Mouse (Mus musculus): ENCODE measurements around the gene Irf2bp2. TPM values are rescaled to one million over a fixed set of nuclear protein-coding genes. Genes with fewer than 3 reads are reported as not detected.

The Irf2bp2 gene
- polyA plus RNA-seq, 1 experiment: 39.6 TPM

DNA sequence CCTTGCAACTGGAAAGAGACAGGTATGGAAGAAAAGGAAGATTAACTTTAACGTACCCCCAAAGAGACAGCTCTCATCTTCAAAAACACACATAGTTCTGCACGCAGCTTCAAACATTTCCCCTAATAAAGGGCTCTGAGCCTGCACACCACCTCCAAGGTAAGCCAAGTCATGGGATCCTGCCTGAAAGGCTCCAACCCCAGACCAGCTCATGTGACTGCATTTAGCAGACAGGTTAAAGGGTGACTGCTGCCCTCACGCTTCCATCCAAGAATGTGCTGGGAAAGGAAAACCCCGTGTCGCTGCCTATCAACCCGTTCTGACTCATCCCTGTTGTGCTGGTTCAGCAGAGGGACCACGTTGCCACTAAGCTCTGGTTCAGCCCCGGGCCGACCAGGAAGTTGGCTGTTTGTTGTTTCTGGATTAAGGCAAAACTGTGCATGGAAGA lies 1.9 kb downstream of the Irf2bp2 start:
- no peak for TF ChIP-seq POLR2A (IDR thresholded peaks at IDR 0.05; ENCODE audit: borderline replicate concordance, extremely low read depth, insufficient read depth, insufficient read length, poor library complexity, severe bottlenecking)
- TF ChIP-seq CTCF (IDR thresholded peaks at IDR 0.05; ENCODE audit: borderline replicate concordance, extremely low read depth, insufficient read depth, insufficient read length): no peak
- peak; percentile 71 for DNase-seq (ENCODE audit: low read depth)

DNA sequence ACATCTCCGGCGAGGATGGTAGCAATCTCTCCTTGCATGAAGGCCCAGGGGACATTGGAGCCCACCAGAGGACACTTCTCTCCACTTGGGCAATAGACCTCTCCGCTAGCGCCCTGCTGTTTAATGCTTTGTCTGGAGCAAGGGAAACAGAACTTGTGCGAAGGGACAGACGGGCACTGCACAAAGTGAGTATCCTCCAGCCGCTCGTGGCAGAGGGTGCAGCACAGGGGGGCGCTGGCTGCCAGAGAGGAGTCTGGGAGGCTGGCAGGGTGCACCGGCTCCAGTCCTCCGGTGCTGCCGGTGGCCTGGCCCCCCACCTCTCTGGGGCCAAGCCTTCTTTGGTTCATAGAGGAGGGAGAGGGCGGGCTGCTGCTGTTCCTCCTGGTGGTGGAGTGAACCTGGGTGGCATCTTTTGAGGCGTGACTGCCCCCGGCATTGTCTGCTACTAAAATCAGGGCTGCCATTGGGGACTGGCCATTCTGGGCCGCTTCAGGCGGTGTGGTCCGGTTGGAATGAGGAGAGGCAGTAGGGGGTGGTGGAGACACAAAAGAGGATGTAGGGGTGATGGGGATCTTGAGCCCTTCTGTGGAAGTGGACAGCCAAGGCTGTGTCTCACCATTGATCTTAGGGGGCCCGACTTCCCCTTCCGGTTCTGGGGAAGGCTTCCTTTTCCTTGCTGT lies 2.5 kb downstream of the Irf2bp2 start:
- DNase-seq (ENCODE audit: low read depth): peak; percentile 70
- TF ChIP-seq POLR2A (IDR thresholded peaks at IDR 0.05; ENCODE audit: borderline replicate concordance, extremely low read depth, insufficient read depth, insufficient read length, poor library complexity, severe bottlenecking) (no peak), CTCF (IDR thresholded peaks at IDR 0.05; ENCODE audit: borderline replicate concordance, extremely low read depth, insufficient read depth, insufficient read length) (no peak)

DNA sequence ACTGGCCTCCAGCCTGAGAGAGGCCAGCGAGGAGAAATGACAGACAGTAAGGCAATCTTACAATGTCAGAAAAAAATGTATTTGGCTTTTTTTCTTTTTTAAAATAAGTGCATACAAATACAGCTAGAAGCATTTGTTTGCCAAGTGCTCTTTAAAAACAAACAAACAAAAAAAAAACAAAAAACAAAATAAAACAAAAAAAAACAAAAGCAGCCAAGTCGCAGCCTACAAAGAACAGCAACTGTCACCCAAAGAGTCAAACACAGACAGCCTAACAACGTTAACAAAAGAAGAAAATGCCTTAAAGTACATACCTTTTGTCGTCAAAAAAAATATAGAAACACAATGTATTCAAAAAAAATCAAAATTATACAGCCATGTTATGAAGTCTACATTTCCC lies 3.2 kb downstream of the Irf2bp2 start:
- no peak for TF ChIP-seq POLR2A (IDR thresholded peaks at IDR 0.05; ENCODE audit: borderline replicate concordance, extremely low read depth, insufficient read depth, insufficient read length, poor library complexity, severe bottlenecking)
- no peak for TF ChIP-seq CTCF (IDR thresholded peaks at IDR 0.05; ENCODE audit: borderline replicate concordance, extremely low read depth, insufficient read depth, insufficient read length)
- DNase-seq (ENCODE audit: low read depth): no peak

DNA sequence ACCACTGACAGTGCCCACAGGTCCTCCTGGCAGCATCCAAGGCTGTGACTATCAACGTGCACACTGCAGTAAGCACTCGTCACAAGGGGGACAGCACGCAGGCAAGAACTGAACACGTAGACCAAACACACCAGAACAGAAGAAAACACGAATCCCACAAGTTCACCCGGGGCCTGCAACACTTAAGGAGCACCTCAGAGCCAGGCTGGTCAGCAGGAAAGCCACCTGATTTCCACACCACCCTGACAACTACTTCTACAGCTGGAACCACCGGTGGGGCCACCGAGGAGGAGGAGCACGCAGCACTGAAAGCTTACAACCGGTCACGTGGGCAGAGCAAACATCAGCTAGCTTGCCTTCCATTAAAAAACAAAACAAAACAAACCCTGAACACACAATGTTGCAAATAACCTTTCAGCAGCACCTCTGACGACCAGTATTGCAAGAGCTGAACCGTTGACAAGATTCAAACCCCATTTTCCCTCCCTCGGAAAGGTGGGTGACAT lies 3.7 kb downstream of the Irf2bp2 start:
- DNase-seq (ENCODE audit: low read depth): peak; percentile 67
- TF ChIP-seq POLR2A (IDR thresholded peaks at IDR 0.05; ENCODE audit: borderline replicate concordance, extremely low read depth, insufficient read depth, insufficient read length, poor library complexity, severe bottlenecking) (no peak), CTCF (IDR thresholded peaks at IDR 0.05; ENCODE audit: borderline replicate concordance, extremely low read depth, insufficient read depth, insufficient read length) (no peak)

DNA sequence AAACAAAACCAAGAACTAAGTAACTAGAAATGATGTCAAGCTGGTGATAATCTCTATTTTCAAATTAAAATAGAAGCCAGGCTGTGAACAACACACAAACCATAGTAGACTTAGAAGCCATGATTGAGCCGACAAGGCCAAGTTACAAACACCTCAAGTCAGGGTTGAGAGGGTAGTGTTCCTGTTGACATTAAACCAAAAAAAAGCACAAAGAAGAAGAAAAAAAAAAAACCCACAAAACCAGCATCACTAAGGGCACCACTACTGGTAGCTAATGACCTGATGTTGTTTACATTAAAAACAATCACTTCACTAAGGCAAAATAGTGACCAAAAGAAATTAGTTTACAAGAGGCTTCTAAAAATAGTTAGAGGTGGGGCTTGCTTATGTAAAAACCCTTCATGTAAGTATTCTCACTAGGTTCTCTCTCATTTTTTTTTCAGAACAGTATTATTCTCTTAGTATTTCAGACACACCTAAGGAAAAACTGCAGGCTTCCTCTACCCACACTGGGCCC lies 4.2 kb downstream of the Irf2bp2 start:
- TF ChIP-seq POLR2A (IDR thresholded peaks at IDR 0.05; ENCODE audit: borderline replicate concordance, extremely low read depth, insufficient read depth, insufficient read length, poor library complexity, severe bottlenecking) (no peak), CTCF (IDR thresholded peaks at IDR 0.05; ENCODE audit: borderline replicate concordance, extremely low read depth, insufficient read depth, insufficient read length) (no peak)
- DNase-seq (ENCODE audit: low read depth): no peak

DNA sequence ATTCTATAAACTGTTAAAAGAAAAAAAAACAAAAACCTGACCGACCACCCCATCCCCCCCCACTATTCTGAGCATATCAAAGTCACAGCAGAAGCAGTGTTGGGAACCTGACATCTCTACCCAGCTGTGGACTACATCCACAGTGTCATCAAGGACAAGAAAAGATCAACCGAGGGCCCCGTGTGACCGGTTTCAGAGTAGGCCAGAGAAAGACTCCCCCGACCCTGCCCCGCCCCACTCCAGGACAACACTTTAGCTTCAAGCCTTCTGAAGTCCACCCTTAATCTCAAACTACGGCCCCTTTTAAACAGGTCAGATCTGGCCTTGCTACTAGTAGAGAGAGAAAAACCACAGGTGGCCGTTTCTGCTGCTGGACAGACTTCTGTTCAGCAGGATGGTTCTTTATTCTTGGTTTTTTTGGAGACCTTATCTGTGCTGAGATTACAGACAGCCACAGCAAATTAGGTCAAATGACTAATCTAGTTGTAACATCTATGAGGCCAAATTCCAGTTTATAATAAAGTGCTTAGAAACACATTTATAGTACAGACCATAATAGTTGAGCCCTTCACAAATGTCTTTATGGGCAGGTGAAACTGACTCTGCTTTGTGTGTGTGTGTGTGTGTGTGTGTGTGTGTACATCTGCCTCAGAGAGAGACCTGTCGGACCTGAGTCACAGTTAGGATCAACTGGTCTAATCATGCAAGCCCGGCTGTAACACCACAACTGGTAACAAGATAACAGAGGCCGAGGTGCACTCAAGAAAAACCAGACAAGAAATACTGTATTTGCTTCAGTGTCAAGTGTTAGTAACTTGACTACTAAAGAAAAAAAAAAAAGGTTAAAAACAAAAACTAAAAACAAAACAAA lies 4.9 kb downstream of the Irf2bp2 start:
- TF ChIP-seq CTCF (IDR thresholded peaks at IDR 0.05; ENCODE audit: borderline replicate concordance, extremely low read depth, insufficient read depth, insufficient read length) (no peak), POLR2A (IDR thresholded peaks at IDR 0.05; ENCODE audit: borderline replicate concordance, extremely low read depth, insufficient read depth, insufficient read length, poor library complexity, severe bottlenecking) (no peak)
- DNase-seq (ENCODE audit: low read depth): no peak

DNA sequence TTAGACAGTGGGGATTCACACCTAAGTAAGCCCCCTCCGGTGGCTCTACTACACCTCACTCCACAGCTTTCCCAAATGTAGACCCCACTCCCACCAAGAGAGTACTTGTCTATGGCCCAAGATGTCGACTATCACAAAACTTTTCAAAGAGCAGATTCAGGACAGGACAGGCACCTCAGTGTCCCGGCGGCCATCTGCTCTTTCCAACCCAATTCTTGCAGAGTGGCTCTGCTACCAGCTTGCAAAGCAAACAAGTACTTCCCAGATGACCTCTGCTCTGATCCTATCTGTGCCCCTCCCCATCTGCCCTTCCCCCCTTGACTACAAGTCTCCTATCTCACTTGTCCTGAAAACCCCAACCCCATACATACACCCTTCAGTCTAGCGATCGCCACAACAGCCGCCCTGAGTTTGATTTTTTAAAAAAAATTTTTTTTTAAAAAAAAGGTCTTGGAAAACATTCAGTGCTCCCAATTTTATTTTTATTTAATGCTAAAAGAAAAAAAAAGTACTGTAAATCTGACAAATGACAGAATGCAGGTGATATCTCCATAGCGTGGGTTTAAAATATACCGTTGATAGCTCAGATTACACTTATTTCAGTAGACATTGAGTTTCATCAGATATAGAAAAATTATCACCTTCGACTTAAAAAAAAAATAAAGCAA lies 5.8 kb downstream of the Irf2bp2 start:
- no peak for TF ChIP-seq POLR2A (IDR thresholded peaks at IDR 0.05; ENCODE audit: borderline replicate concordance, extremely low read depth, insufficient read depth, insufficient read length, poor library complexity, severe bottlenecking)
- no peak for TF ChIP-seq CTCF (IDR thresholded peaks at IDR 0.05; ENCODE audit: borderline replicate concordance, extremely low read depth, insufficient read depth, insufficient read length)
- DNase-seq (ENCODE audit: low read depth): no peak

DNA sequence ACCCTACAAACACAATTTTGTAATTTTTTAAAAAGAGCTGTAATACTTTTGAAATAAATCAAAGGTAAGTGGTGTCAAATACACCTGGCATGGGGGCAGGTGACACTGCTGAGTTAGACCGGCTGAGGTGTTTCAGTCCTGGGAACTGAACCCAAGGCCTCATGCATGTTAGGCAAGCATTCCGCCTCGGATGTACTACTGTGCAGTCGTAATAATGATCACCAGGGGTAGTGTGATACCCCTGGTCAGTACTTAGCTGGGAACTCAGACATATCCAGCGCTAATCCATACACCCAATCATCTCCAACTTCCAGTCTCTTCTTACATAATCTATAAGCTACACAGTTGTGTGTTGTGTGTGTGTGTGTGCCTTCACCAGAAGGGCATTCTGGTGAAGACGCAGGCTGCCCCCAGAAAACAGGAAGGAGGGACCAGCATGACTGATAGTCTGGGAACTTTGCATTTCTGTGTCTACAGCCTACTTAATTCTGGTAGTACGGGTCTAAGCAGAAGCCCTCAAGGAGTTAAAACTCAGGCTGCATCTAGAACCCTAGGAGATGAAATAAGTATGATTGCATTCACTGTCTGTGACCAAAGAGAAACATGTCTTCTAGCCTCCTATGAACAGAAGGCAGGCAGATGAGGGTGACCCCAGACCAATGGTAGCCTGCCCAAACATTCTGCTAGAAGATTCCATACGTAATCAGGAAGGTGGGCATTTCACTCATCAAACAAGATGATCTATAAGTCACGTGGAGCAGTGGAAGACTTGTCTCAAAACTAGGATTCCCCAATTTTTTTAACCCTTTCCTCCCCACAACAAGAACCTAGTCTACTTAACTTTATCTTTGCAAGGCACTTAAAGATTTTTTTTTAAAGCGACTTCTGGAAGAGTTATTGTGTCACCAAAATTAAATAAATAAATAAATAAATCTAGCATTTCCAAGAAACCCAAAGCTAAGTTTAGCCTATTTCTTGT lies 6.9 kb downstream of the Irf2bp2 start:
- DNase-seq (ENCODE audit: low read depth): no peak
- no peak for TF ChIP-seq POLR2A (IDR thresholded peaks at IDR 0.05; ENCODE audit: borderline replicate concordance, extremely low read depth, insufficient read depth, insufficient read length, poor library complexity, severe bottlenecking)
- no peak for TF ChIP-seq CTCF (IDR thresholded peaks at IDR 0.05; ENCODE audit: borderline replicate concordance, extremely low read depth, insufficient read depth, insufficient read length)

DNA sequence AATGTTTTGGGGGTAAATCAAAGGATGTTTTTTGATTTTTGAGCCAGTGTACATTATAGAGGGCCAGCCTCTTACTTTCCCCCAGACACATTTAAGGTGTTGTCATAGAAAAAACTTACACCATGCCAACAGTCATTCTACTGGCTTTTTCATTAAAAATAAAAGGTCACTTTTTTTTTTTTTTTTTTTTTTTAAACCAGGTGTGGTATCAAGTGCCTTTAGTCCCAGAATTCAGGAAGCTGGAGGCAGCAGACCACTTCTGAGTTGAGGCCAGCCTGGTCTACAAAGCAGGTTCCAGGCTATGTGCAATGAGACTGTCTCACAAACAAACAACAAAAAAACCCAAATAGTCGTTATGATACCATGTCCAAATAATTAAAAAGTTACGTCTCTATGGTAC lies 7.7 kb downstream of the Irf2bp2 start:
- TF ChIP-seq POLR2A (IDR thresholded peaks at IDR 0.05; ENCODE audit: borderline replicate concordance, extremely low read depth, insufficient read depth, insufficient read length, poor library complexity, severe bottlenecking) (no peak), CTCF (IDR thresholded peaks at IDR 0.05; ENCODE audit: borderline replicate concordance, extremely low read depth, insufficient read depth, insufficient read length) (no peak)
- DNase-seq (ENCODE audit: low read depth): no peak

DNA sequence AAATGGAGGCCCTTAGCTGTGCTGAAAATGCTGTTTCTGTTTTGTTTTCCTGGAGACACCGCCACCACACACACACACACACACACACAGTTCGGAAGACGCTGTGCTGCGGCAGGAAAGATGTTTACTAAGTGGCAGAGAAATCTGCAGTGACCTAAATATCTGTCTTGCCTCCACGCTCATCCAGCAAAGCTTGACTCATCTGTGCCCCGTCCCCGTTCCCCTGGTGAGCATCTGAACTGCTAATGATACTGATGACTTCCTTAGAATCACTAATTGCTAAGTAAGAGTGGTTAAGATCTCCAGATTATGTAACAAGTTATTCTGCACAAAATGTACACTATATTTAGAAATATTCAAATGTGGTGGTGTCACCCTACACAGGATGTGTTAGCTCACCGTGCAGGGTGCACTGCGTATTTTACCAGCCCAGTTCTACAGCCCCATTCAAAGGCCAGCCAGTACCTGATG lies 8.2 kb downstream of the Irf2bp2 start:
- DNase-seq (ENCODE audit: low read depth): no peak
- TF ChIP-seq POLR2A (IDR thresholded peaks at IDR 0.05; ENCODE audit: borderline replicate concordance, extremely low read depth, insufficient read depth, insufficient read length, poor library complexity, severe bottlenecking): no peak
- TF ChIP-seq CTCF (IDR thresholded peaks at IDR 0.05; ENCODE audit: borderline replicate concordance, extremely low read depth, insufficient read depth, insufficient read length): no peak
